11 mouse cellular contexts compared by ENCODE assay signal in genomic region chr6:54573218-54573955, GRCm38 (mm10). TPM values are rescaled to one million over a fixed set of nuclear protein-coding genes. Genes with fewer than 3 reads are reported as not detected.
DNase-seq lines count a peak whose midpoint lies in the region; ATAC-seq and TF ChIP-seq lines count a peak whose summit lies in the region.
"Had no signal": no experiment of that assay in that cellular context is flagged by ENCODE, and none has a peak within 500 bp of the region (broad histone marks: within the 10 kb centered on the region; RNA-seq: fewer than 3 reads in every experiment).

No protein-coding gene starts in this region.

- no peak overlapping the region for H3K9ac ChIP-seq in kidney, embryonic 15.5 days

- H3K27me3 ChIP-seq in kidney, embryonic 15.5 days: no peaks in the 10 kb centered on the region
- peaks cover 20% of the 10 kb centered on the region for H3K27me3 ChIP-seq in hindbrain, embryonic 10.5 days (ENCODE audit: insufficient read depth, poor library complexity, severe bottlenecking)
- H3K27me3 ChIP-seq in thymus, adult 2 months (ENCODE audit: control insufficient read depth, insufficient read depth, low read length): no peaks in the 10 kb centered on the region

- H3K4me1 ChIP-seq in kidney, embryonic 15.5 days: peaks cover 24% of the 10 kb centered on the region
- H3K4me1 ChIP-seq in hindbrain, embryonic 10.5 days (replicated peaks): peaks cover 33% of the 10 kb centered on the region
- no peaks in the 10 kb centered on the region; the same call in 1 of the 2 replicates for H3K4me1 ChIP-seq in thymus, adult 2 months (replicated peaks; ENCODE audit: control insufficient read depth, insufficient read depth, low read length)

- H3K4me3 ChIP-seq in kidney, embryonic 15.5 days (replicated peaks): no peak overlapping the region
- no peak overlapping the region for H3K4me3 ChIP-seq in hindbrain, embryonic 10.5 days
- H3K4me3 ChIP-seq in thymus, adult 2 months (ENCODE audit: control insufficient read depth, insufficient read depth, low read length): no peak overlapping the region
- H3K4me3 ChIP-seq: heart, adult 2 months had no signal

- H3K27ac ChIP-seq in kidney, embryonic 15.5 days: peak overlapping the region; percentile 24; the same call in 1 of the 2 replicates
- H3K27ac ChIP-seq in hindbrain, embryonic 10.5 days: 0 out of 2 replicates have a peak overlapping the region, but pooled peaks have one; percentile 50
- H3K27ac ChIP-seq in thymus, adult 2 months (ENCODE audit: control insufficient read depth, insufficient read depth, low read length): no peak overlapping the region
- H3K27ac ChIP-seq: heart, adult 2 months had no signal

- 0 out of 2 replicates have a peak, but pooled peaks cover 8% of the 10 kb centered on the region for H3K36me3 ChIP-seq in kidney, embryonic 15.5 days
- no peaks in the 10 kb centered on the region for H3K36me3 ChIP-seq in hindbrain, embryonic 10.5 days
- no peaks in the 10 kb centered on the region for H3K36me3 ChIP-seq in thymus, adult 2 months (ENCODE audit: control insufficient read depth, insufficient read depth, low read length)

- ATAC-seq in kidney, embryonic 15.5 days (replicated peaks; ENCODE audit: low FRiP score): peak; percentile 90

- no peak for TF ChIP-seq POLR2A in thymus, adult 2 months (IDR thresholded peaks at IDR 0.05; ENCODE audit: control insufficient read depth, extremely low read depth, insufficient read depth, low read length, poor library complexity)

- WGBS in kidney, embryonic 15.5 days: 20% methylated on average over 6 of the region's 6 CpGs
- WGBS in hindbrain, embryonic 10.5 days: 40% methylated on average over 6 of the region's 6 CpGs
- 43% methylated on average over 6 of the region's 6 CpGs for WGBS in thymus, adult 2 months

- DNase-seq in kidney, adult 18-20 months: no peak
- DNase-seq in brain, adult 2 months (ENCODE audit: low read depth, low spot score): peak; percentile 63
- no peak for DNase-seq in hindbrain, embryonic 10.5 days (ENCODE audit: low spot score)
- peak; percentile 6 for DNase-seq in neural tube, embryonic 10.5 days (ENCODE audit: extremely low spot score, low spot score)
- no peak for DNase-seq in thymus, postnatal 36 days
- DNase-seq in cerebellum, adult 8-10 months: no peak
- DNase-seq in thymus, adult 2 months: no peak
- DNase-seq: cerebellum, adult 11 months; heart, adult 2 months; thymus, postnatal 4 days had no signal

- no peaks in the 10 kb centered on the region for H3K9me3 ChIP-seq in kidney, embryonic 15.5 days (replicated peaks)
- no peaks in the 10 kb centered on the region for H3K9me3 ChIP-seq in hindbrain, embryonic 10.5 days

- TF ChIP-seq CTCF in thymus, adult 2 months (IDR thresholded peaks at IDR 0.05; ENCODE audit: borderline replicate concordance, control insufficient read depth, extremely low read depth, insufficient read depth, low read length, poor library complexity): no peak

- H3K4me2 ChIP-seq in kidney, embryonic 15.5 days: peak overlapping the region; percentile 27; the same call in 1 of the 2 replicates

RNA-seq across cellular contexts. Expression of gene Scrn1, which starts 7.1 kb away (rescaled TPM):
- polyA plus RNA-seq in kidney, embryonic 15.5 days (2015; fragmentation: Nextera tagmentation; extraction: Ambion mirVana): 6.2 and 8.6 TPM in 2 replicates
- polyA plus RNA-seq in hindbrain, embryonic 10.5 days (2016; fragmentation: Nextera tagmentation; extraction: Ambion mirVana): 42.9 and 60.0 TPM in 2 replicates
- polyA plus RNA-seq in thymus, adult 2 months (2012; rRNA removed): 0.17 and 0.55 TPM in 2 replicates

RNA-seq across cellular contexts. Expression of gene Plekha8, which starts 21.5 kb away (rescaled TPM):
- 8.9 and 9.8 TPM in 2 replicates for polyA plus RNA-seq in kidney, embryonic 15.5 days (2015; fragmentation: Nextera tagmentation; extraction: Ambion mirVana)
- polyA plus RNA-seq in hindbrain, embryonic 10.5 days (2016; fragmentation: Nextera tagmentation; extraction: Ambion mirVana): 13.8 and 17.4 TPM in 2 replicates
- polyA plus RNA-seq in thymus, adult 2 months (2012; rRNA removed): 0.94 and 1.0 TPM in 2 replicates

RNA-seq across cellular contexts. Expression of gene Fkbp14, which starts 23.7 kb away (rescaled TPM):
- 28.5 and 29.1 TPM in 2 replicates for polyA plus RNA-seq in kidney, embryonic 15.5 days (2015; fragmentation: Nextera tagmentation; extraction: Ambion mirVana)
- polyA plus RNA-seq in hindbrain, embryonic 10.5 days (2016; fragmentation: Nextera tagmentation; extraction: Ambion mirVana): 9.3 and 12.4 TPM in 2 replicates
- polyA plus RNA-seq in thymus, adult 2 months (2012; rRNA removed): 0.56 and 1.1 TPM in 2 replicates

Comparison
In these comparisons a context has a peak if more than half of its experiments do, and no peak if none do; other contexts are left out.
1. DNase-seq: peak in brain, adult 2 months (single experiment) and neural tube, embryonic 10.5 days (single experiment); none in kidney, adult 18-20 months (single experiment), hindbrain, embryonic 10.5 days (single experiment), thymus, postnatal 36 days (0 of 2), cerebellum, adult 8-10 months (single experiment) and thymus, adult 2 months (single experiment).